Mouse (Mus musculus) lung, embryonic 14.5 days (tissue): ENCODE results near the gene Bcr. TPM values are rescaled to one million over a fixed set of nuclear protein-coding genes. Genes with fewer than 3 reads are reported as not detected.
A peak's percentile ranks its signal among the peaks of the same experiment; 100 is the strongest.

Experiments
- ATAC-seq: fragments of 200-750 bp; cut with Nextera tagmentation; 2 replicates; pipeline ENCODE4 v1.8.0; 2017; ENCODE audit warnings: mild to moderate bottlenecking, moderate TSS enrichment, moderate library complexity; ENCODE audit not compliant: insufficient read depth
- DNase-seq: peaks from one replicate; pipeline ENCODE4 v3.0.0-alpha.2; 2015
- H3K27ac ChIP-seq: fragments of 300-500 bp; sonication (generic); 2 replicates; pipeline ENCODE4 v1.5.1; 2014; ENCODE audit warnings: low read depth, mild to moderate bottlenecking, moderate library complexity
- H3K27me3 ChIP-seq: fragments of 300-500 bp; sonication (generic); 2 replicates; pipeline ENCODE4 v1.6.1; 2014; ENCODE audit warnings: low read length, control low read depth; ENCODE audit not compliant: insufficient read depth
- H3K36me3 ChIP-seq: fragments of 300-500 bp; sonication (generic); 2 replicates; pipeline ENCODE4 v1.6.1; 2014; ENCODE audit warnings: control low read depth; ENCODE audit not compliant: insufficient read depth
- H3K4me1 ChIP-seq: fragments of 300-500 bp; sonication (generic); 2 replicates; pipeline ENCODE4 v1.6.1; 2014; ENCODE audit warnings: antibody characterized with exemption, control low read depth; ENCODE audit not compliant: insufficient read depth
- H3K4me2 ChIP-seq: fragments of 300-500 bp; sonication (generic); 2 replicates; pipeline ENCODE4 v1.6.1; 2014; ENCODE audit warnings: mild to moderate bottlenecking
- H3K4me3 ChIP-seq: fragments of 300-500 bp; sonication (generic); 2 replicates; pipeline ENCODE4 v1.5.1; 2014; ENCODE audit warnings: low read depth, low read length
- H3K9ac ChIP-seq: fragments of 300-500 bp; sonication (generic); 2 replicates; pipeline ENCODE4 v1.6.1; 2014
- H3K9me3 ChIP-seq: fragments of 300-500 bp; sonication (generic); 2 replicates; pipeline ENCODE4 v1.6.1; 2016; ENCODE audit warnings: low read depth, low read length, control low read depth
- CTCF ChIP-seq: IDR thresholded peaks from 2 replicates; pipeline ENCODE4 v1.5.1; 2016; ENCODE audit warnings: antibody characterized with exemption, low read depth
- WGBS: fragments of 180-500 bp; shearing (Covaris S2); extraction: QIAGEN DNeasy Blood & Tissue Kit; methylation state at CpG from one replicate; pipeline ENCODE4 v1.1.7; 2014; 5-methylcytosine and 5-hydroxymethylcytosine counted together
- polyA plus RNA-seq: library from polyadenylated mRNA; unstranded; fragments of >200 nt; fragmentation: Nextera tagmentation; extraction: Ambion mirVana; gene quantifications from 2 replicates; pipeline ENCODE4 v1.2.1, GENCODE M21; 2014

Gene Bcr
- polyA plus RNA-seq, 1 experiment from 2014 or later, result 11.5 TPM

GRCm38 (mm10) chr10:75113620-75114019, 53.2 kb downstream of the Bcr start:
- Histone ChIP-seq H3K4me1 (peaks cover 8% of the 10 kb centered on the region; the same call in 1 of the 2 replicates), H3K4me3 (no peak overlapping the region), H3K27me3 (no peaks in the 10 kb centered on the region), H3K36me3 (peaks cover 9% of the 10 kb centered on the region; the same call in 1 of the 2 replicates), H3K9ac (no peak overlapping the region), H3K9me3 (no peaks in the 10 kb centered on the region), H3K27ac (no peak overlapping the region), H3K4me2 (no peak overlapping the region)
- 82% methylated on average over 9 of the region's 9 CpGs for WGBS
- ATAC-seq (no peak), DNase-seq (no peak)
- TF ChIP-seq CTCF, result no peak

- peaks cover 8% of the 10 kb centered on the region; the same call in 1 of the 2 replicates for H3K4me1 ChIP-seq
- H3K9me3 ChIP-seq, result no peaks in the 10 kb centered on the region
- TF ChIP-seq CTCF, result no peak
These were observed 54.8 kb downstream of the Bcr start for GRCm38 (mm10) chr10:75115240-75115639.

GRCm38 (mm10) chr10:75116842-75117457, 56.6 kb downstream of the Bcr start:
- H3K27ac ChIP-seq, result peak overlapping the region; percentile 8
- H3K36me3 ChIP-seq, result peaks cover 12% of the 10 kb centered on the region; the same call in 1 of the 2 replicates

More at GRCm38 (mm10) chr10:75115240-75115639, 54.8 kb downstream of the Bcr start:
- H3K27ac ChIP-seq, result no peak overlapping the region
- DNase-seq, result peak; percentile 23
- WGBS, result 63% methylated on average over 5 of the region's 5 CpGs
- no peak overlapping the region for H3K4me2 ChIP-seq
- peaks cover 12% of the 10 kb centered on the region; the same call in 1 of the 2 replicates for H3K36me3 ChIP-seq
- peak; percentile 53; the same call in 1 of the 2 replicates for ATAC-seq
- no peaks in the 10 kb centered on the region for H3K27me3 ChIP-seq
- H3K9ac ChIP-seq, result no peak overlapping the region
- H3K4me3 ChIP-seq, result no peak overlapping the region

GRCm38 (mm10) chr10:75118444-75118843, 58.1 kb downstream of the Bcr start:
- H3K4me2 ChIP-seq, result no peak overlapping the region
- H3K4me3 ChIP-seq, result no peak overlapping the region
- DNase-seq, result no peak
- 82% methylated on average over 6 of the region's 6 CpGs for WGBS
- no peak overlapping the region for H3K27ac ChIP-seq
- no peak for ATAC-seq
- peaks cover 12% of the 10 kb centered on the region; the same call in 1 of the 2 replicates for H3K36me3 ChIP-seq
- H3K4me1 ChIP-seq, result peaks cover 15% of the 10 kb centered on the region; the same call in 1 of the 2 replicates
- no peaks in the 10 kb centered on the region for H3K9me3 ChIP-seq
- TF ChIP-seq CTCF, result no peak
- no peak overlapping the region for H3K9ac ChIP-seq
- H3K27me3 ChIP-seq, result no peaks in the 10 kb centered on the region

More at GRCm38 (mm10) chr10:75116842-75117457, 56.6 kb downstream of the Bcr start:
- DNase-seq (peak; percentile 55), ATAC-seq (peak; percentile 53)
- no peak for TF ChIP-seq CTCF
- H3K9me3 ChIP-seq, result no peaks in the 10 kb centered on the region
- 40% methylated on average over 7 of the region's 7 CpGs for WGBS
- no peak overlapping the region for H3K9ac ChIP-seq
- no peak overlapping the region for H3K4me2 ChIP-seq
- no peaks in the 10 kb centered on the region for H3K27me3 ChIP-seq
- no peak overlapping the region for H3K4me3 ChIP-seq
- H3K4me1 ChIP-seq, result peaks cover 15% of the 10 kb centered on the region; the same call in 1 of the 2 replicates

GRCm38 (mm10) chr10:75119396-75119795, 59.0 kb downstream of the Bcr start:
- no peak for TF ChIP-seq CTCF
- DNase-seq (no peak), ATAC-seq (no peak)
- Histone ChIP-seq H3K4me3 (no peak overlapping the region), H3K4me2 (no peak overlapping the region), H3K27ac (no peak overlapping the region), H3K9me3 (no peaks in the 10 kb centered on the region), H3K4me1 (peaks cover 15% of the 10 kb centered on the region; the same call in 1 of the 2 replicates), H3K36me3 (peaks cover 12% of the 10 kb centered on the region; the same call in 1 of the 2 replicates), H3K27me3 (no peaks in the 10 kb centered on the region), H3K9ac (no peak overlapping the region)
- WGBS, result 63% methylated on average over 3 of the region's 3 CpGs

- Histone ChIP-seq H3K4me3 (no peak overlapping the region), H3K27me3 (no peaks in the 10 kb centered on the region), H3K9ac (no peak overlapping the region), H3K4me2 (no peak overlapping the region), H3K27ac (no peak overlapping the region), H3K36me3 (peaks cover 17% of the 10 kb centered on the region; the same call in 1 of the 2 replicates), H3K9me3 (no peaks in the 10 kb centered on the region), H3K4me1 (peaks cover 15% of the 10 kb centered on the region; the same call in 1 of the 2 replicates)
- ATAC-seq, result no peak
- TF ChIP-seq CTCF, result no peak
- WGBS, result 81% methylated on average over 5 of the region's 5 CpGs
- DNase-seq, result no peak
These were observed 59.8 kb downstream of the Bcr start for GRCm38 (mm10) chr10:75120176-75120575.

- Histone ChIP-seq H3K4me1 (peaks cover 15% of the 10 kb centered on the region; the same call in 1 of the 2 replicates), H3K4me3 (no peak overlapping the region), H3K36me3 (peaks cover 25% of the 10 kb centered on the region; the same call in 1 of the 2 replicates), H3K27me3 (no peaks in the 10 kb centered on the region), H3K27ac (no peak overlapping the region), H3K9me3 (no peaks in the 10 kb centered on the region), H3K9ac (no peak overlapping the region), H3K4me2 (no peak overlapping the region)
- no peak for TF ChIP-seq CTCF
- DNase-seq, result peak; percentile 27
- ATAC-seq, result no peak
- 67% methylated on average over 5 of the region's 5 CpGs for WGBS
These were observed 60.6 kb downstream of the Bcr start for GRCm38 (mm10) chr10:75121028-75121427.
